Mouse (Mus musculus): ENCODE data around the gene Hpn.

Hpn gene

DNA sequence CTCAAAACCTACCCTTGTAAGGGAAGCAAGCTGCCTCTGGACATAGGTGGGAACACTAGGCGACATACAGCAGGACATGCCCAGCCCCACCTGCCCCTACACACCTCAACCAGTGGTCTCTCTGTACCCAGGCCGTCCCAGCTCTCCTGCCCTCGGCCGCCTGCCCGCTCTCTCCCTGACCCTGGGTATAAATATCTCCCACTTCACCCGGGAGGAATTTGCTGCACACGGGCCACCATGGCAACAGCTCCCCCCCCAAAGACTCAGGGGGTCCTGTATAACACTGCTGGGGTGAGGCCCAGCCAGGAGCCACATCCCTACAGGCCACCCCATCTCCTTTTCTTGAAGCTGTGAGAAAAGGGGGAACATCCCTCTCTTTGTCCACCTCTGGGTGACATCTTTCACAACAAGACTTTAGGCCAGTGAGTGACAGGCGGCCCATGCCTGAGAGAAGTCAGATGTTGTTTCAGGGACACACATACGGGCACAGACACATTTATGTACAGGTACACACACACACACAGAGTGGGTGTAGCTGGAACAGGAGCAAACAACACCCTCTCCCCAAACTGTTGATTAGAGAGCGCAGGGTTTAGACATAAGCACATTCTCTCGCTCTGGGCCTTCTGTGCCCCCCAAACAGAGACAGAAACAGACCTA is 60.3 kb downstream of the Hpn start:
- DNase-seq (ENCODE audit: low spot score) = no peak

GRCm38 (mm10) chr7:31053882-31054447 is 61.1 kb downstream of the Hpn start:
- no peak for DNase-seq (ENCODE audit: low spot score)

- DNase-seq (ENCODE audit: low spot score) = no peak
Observed at GRCm38 (mm10) chr7:31052636-31053434, 62.3 kb downstream of the Hpn start.

DNA sequence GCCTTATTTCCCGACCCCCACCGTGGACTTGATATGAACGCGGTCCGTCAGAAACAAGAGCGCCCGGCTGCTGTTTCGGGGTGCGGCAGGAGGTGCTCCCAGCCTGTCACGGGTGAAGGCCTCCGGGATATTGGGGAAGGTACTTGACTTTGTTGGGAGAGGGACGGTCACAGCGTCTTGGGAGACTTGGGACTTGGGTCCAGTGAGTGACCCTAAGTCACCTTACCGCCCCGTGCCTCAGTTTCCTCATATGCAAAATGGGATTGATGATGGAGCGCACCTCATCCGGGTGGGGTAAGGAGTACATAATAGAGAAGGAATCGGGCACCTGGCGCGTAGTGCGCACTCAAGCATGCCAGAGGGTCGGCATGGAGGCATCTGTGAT is 62.8 kb downstream of the Hpn start:
- DNase-seq (ENCODE audit: low spot score) = no peak

GRCm38 (mm10) chr7:31051321-31052021 is 63.6 kb downstream of the Hpn start, which contains the start of gene Fxyd7:
TSS of gene Fxyd7 (minus strand) at chr7:31051467.
- DNase-seq (ENCODE audit: low spot score) = no peak

- DNase-seq (ENCODE audit: low spot score) = no peak
Observed at GRCm38 (mm10) chr7:31050921-31051320, 64.2 kb downstream of the Hpn start.

- no peak for DNase-seq (ENCODE audit: low spot score)
Observed at GRCm38 (mm10) chr7:31050487-31050886, 64.6 kb downstream of the Hpn start.

- no peak for DNase-seq (ENCODE audit: low spot score)
Observed at GRCm38 (mm10) chr7:31049846-31050281, 65.2 kb downstream of the Hpn start.

GRCm38 (mm10) chr7:31049135-31049845 is 65.8 kb downstream of the Hpn start:
- no peak for DNase-seq (ENCODE audit: low spot score)

Data from T-cell, adult 2 months (primary cell).